Mouse (Mus musculus) adrenal gland, adult 8-10 months (tissue): Measurements from ENCODE around the gene Fgf2. TPM values are rescaled to one million over a fixed set of nuclear protein-coding genes. Genes with fewer than 3 reads are reported as not detected.

Source experiments
- DNase-seq: peaks from one replicate; pipeline ENCODE4 v3.0.0; 2022
- total RNA-seq, 4 experiments: library from RNA; stranded (reverse); gene quantifications; 2 replicates each; pipeline ENCODE4 v1.2.4; 2022

Fgf2 gene
- total RNA-seq, 4 experiments from 2014 or later, result 3.9 to 9.8 (median 7.4) TPM

GRCm38 (mm10) chr3:37418961-37419457, 70.9 kb downstream of the Fgf2 start:
- peak; percentile 79 for DNase-seq

GRCm38 (mm10) chr3:37419458-37419991, 71.4 kb downstream of the Fgf2 start, which contains the start of gene Spata5:
TSS of gene Spata5 (plus strand) at chr3:37419896.
- DNase-seq, result peak; percentile 96

DNA sequence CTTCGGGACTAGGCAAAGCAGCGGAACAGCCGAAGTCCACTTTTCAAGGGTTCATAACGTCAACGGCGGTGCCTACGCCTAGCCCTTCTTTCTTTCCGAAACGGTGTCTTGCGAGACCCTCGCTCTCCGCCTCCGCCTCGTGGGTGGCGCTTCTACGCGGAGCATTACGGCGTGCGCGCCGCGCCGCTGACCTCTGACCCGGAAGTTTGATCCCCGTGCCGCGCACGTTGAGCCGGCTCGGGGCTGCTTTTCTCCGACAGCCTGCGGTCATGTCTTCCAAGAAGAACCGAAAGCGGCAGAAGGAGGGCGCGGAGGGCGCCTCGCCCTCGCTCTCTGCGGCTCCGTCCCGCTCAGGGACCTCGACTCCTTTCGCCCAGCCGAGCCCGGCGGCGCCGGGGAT, 71.9 kb downstream of the Fgf2 start, which contains the start of gene Nudt6:
Nudt6 (minus strand) TSS at position 140 of the 400 bp plus-strand sequence.
- peak; percentile 85 for DNase-seq

DNA sequence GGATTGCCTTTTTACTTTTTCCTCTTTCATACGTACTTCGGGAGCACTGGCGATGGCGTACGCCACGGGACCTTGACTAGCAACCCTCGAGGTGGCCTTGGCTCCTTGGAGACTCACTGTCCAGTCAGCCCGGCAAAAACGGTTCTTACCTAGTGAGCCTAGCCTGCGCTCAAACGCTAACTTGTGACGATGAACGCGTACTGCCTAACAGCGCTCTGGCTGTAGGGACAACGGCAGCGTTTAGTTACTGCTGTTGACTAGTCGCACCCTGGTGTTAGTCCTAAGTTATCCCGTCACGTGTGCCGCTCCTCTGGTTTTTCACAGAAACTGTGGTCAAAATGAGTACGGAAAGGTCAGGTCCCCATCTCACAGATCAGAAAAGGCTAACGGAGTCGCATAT, 72.5 kb downstream of the Fgf2 start:
- DNase-seq, result peak; percentile 63

GRCm38 (mm10) chr3:37421179-37421578, 73.0 kb downstream of the Fgf2 start:
- no peak for DNase-seq

DNA sequence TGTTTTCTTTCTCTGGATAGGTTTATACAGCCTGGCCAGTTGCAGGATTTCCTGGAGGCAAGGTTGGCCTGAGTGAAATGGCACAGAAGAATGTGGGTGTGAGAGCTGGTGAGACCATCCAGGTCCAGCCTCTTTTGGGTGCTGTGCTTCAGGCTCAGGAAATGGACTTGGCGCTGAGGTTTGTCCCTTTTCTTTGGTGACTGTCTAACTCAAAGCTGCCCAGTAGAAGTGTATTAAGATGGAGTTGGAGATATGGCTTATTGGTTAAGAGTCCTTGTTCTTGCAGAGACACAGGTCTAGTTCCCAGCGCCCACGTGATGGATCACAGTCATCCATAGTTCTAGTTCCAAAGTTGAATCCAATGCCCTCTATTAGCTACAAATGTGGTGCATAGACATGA, 77.9 kb downstream of the Fgf2 start:
- DNase-seq, result no peak

- DNase-seq, result no peak
These were observed 82.2 kb downstream of the Fgf2 start for GRCm38 (mm10) chr3:37430359-37430758.

- DNase-seq, result no peak
These were observed 91.6 kb downstream of the Fgf2 start for GRCm38 (mm10) chr3:37439770-37440169.

DNA sequence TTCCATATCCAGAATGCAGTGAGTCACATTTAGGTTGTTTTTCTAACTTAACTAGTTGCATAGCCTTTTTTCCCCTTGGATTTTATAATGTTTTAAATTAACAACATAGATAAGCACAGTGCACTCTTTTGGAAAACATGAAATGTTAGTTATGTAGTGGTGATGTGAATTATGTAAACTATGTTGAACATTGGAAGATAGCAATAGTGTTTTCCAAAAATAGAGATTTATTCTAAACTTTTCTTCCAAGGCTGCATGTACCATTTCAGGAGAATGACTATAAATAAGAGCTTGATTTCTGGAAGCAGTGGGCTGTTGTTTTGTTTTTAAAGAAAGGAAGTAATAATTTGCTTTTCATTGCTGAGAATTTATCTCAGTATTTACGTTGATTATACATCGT, 95.3 kb downstream of the Fgf2 start:
- DNase-seq, result no peak

- DNase-seq, result no peak
These were observed 107.8 kb downstream of the Fgf2 start for GRCm38 (mm10) chr3:37455992-37456391.

Other genes starting within 250 kb of the Fgf2 start
- not detected for gene Il2, start 222.4 kb upstream of the Fgf2 start, total RNA-seq
- gene Il21, start 115.7 kb upstream of the Fgf2 start, total RNA-seq, result under 1 TPM in 1 of 4 experiments, not detected in 3; 0.22 TPM
- gene Bbs12, start 35.8 kb upstream of the Fgf2 start, total RNA-seq, result 10 to 100 TPM in 1 of 4 experiments, 1 to 10 TPM in 3; 5.7 to 10.3 (median 7.2) TPM
- 1 to 10 TPM; 3.4 to 7.9 (median 5.7) TPM for gene Cetn4, start 35.6 kb upstream of the Fgf2 start, total RNA-seq
- gene Spata5, start 71.5 kb downstream of the Fgf2 start, total RNA-seq, result 10 to 100 TPM; 35.1 to 47.3 (median 38.7) TPM
- 10 to 100 TPM; 16.4 to 21.7 (median 20.4) TPM for gene Nudt6, start 71.9 kb downstream of the Fgf2 start, total RNA-seq